Mouse (Mus musculus): ENCODE results near the gene Eefsec. TPM values are rescaled to one million over a fixed set of nuclear protein-coding genes. Genes with fewer than 3 reads are reported as not detected.

The Eefsec gene
- polyA plus RNA-seq, 1 experiment from 2014 or later = 42.3 TPM

- no peak overlapping the region for H3K9ac ChIP-seq
- 89% methylated on average over 1 of the region's 1 CpGs for WGBS
Observed at GRCm38 (mm10) chr6:88249231-88249630, 197.1 kb downstream of the Eefsec start.

GRCm38 (mm10) chr6:88242604-88243003, 203.7 kb downstream of the Eefsec start:
- Histone ChIP-seq H3K36me3 (no peaks in the 10 kb centered on the region), H3K4me3 (no peak overlapping the region), H3K4me1 (0 out of 2 replicates have a peak, but pooled peaks cover 5% of the 10 kb centered on the region), H3K27me3 (peaks cover 38% of the 10 kb centered on the region), H3K27ac (no peak overlapping the region), H3K9me3 (no peaks in the 10 kb centered on the region), H3K4me2 (replicated peaks) (peak overlapping the region; percentile 31; the same call in 1 of the 2 replicates), H3K9ac (no peak overlapping the region)
- WGBS = 2% methylated on average over 15 of the region's 15 CpGs
- peak; percentile 80; the same call in 1 of the 2 replicates for ATAC-seq (ENCODE audit: low FRiP score, low read depth)

More at GRCm38 (mm10) chr6:88249231-88249630, 197.1 kb downstream of the Eefsec start:
- Histone ChIP-seq H3K36me3 (no peaks in the 10 kb centered on the region), H3K9me3 (no peaks in the 10 kb centered on the region), H3K4me1 (no peaks in the 10 kb centered on the region), H3K27me3 (no peaks in the 10 kb centered on the region), H3K27ac (no peak overlapping the region), H3K4me3 (no peak overlapping the region), H3K4me2 (replicated peaks) (no peak overlapping the region)
- no peak for ATAC-seq (ENCODE audit: low FRiP score, low read depth)

GRCm38 (mm10) chr6:88236513-88236912, 209.8 kb downstream of the Eefsec start:
- 19% methylated on average over 7 of the region's 7 CpGs for WGBS
- H3K9me3 ChIP-seq = no peaks in the 10 kb centered on the region
- H3K4me1 ChIP-seq = peaks cover 10% of the 10 kb centered on the region
- no peak overlapping the region for H3K9ac ChIP-seq
- H3K36me3 ChIP-seq = no peaks in the 10 kb centered on the region
- no peak overlapping the region for H3K27ac ChIP-seq
- peak overlapping the region; percentile 54; the same call in 1 of the 2 replicates for H3K4me2 ChIP-seq (replicated peaks)
- H3K27me3 ChIP-seq = peaks cover 66% of the 10 kb centered on the region
- no peak overlapping the region for H3K4me3 ChIP-seq
- no peak for ATAC-seq (ENCODE audit: low FRiP score, low read depth)

GRCm38 (mm10) chr6:88235983-88236382, 210.4 kb downstream of the Eefsec start:
- Histone ChIP-seq H3K27me3 (peaks cover 66% of the 10 kb centered on the region), H3K4me1 (peaks cover 10% of the 10 kb centered on the region), H3K9ac (no peak overlapping the region), H3K36me3 (no peaks in the 10 kb centered on the region), H3K4me3 (peak overlapping the region; percentile 8; the same call in 1 of the 2 replicates), H3K27ac (no peak overlapping the region), H3K9me3 (no peaks in the 10 kb centered on the region), H3K4me2 (replicated peaks) (peak overlapping the region; percentile 54)
- 2% methylated on average over 17 of the region's 17 CpGs for WGBS
- no peak; the same call in 1 of the 2 replicates for ATAC-seq (ENCODE audit: low FRiP score, low read depth)

GRCm38 (mm10) chr6:88235461-88235860, 210.9 kb downstream of the Eefsec start:
- no peak for ATAC-seq (ENCODE audit: low FRiP score, low read depth)
- 28% methylated on average over 8 of the region's 8 CpGs for WGBS
- no peak overlapping the region for H3K27ac ChIP-seq
- H3K36me3 ChIP-seq = no peaks in the 10 kb centered on the region
- peak overlapping the region; percentile 54; the same call in 1 of the 2 replicates for H3K4me2 ChIP-seq (replicated peaks)
- H3K27me3 ChIP-seq = peaks cover 66% of the 10 kb centered on the region
- H3K4me1 ChIP-seq = peaks cover 10% of the 10 kb centered on the region
- H3K9me3 ChIP-seq = no peaks in the 10 kb centered on the region
- no peak overlapping the region for H3K9ac ChIP-seq
- H3K4me3 ChIP-seq = no peak overlapping the region

GRCm38 (mm10) chr6:88233996-88234395, 212.3 kb downstream of the Eefsec start:
- ATAC-seq (ENCODE audit: low FRiP score, low read depth) = no peak
- no peak overlapping the region for H3K9ac ChIP-seq

GRCm38 (mm10) chr6:88232221-88232620, 214.1 kb downstream of the Eefsec start:
- H3K27me3 ChIP-seq = peaks cover 44% of the 10 kb centered on the region
- no peak overlapping the region for H3K27ac ChIP-seq
- 56% methylated on average over 6 of the region's 6 CpGs for WGBS
- H3K9ac ChIP-seq = no peak overlapping the region
- no peaks in the 10 kb centered on the region for H3K9me3 ChIP-seq
- H3K4me1 ChIP-seq = peaks cover 14% of the 10 kb centered on the region
- no peak overlapping the region for H3K4me2 ChIP-seq (replicated peaks)
- no peak overlapping the region for H3K4me3 ChIP-seq
- H3K36me3 ChIP-seq = no peaks in the 10 kb centered on the region
- no peak for ATAC-seq (ENCODE audit: low FRiP score, low read depth)

More at GRCm38 (mm10) chr6:88233996-88234395, 212.3 kb downstream of the Eefsec start:
- Histone ChIP-seq H3K9me3 (no peaks in the 10 kb centered on the region), H3K36me3 (no peaks in the 10 kb centered on the region), H3K27ac (no peak overlapping the region), H3K27me3 (peaks cover 60% of the 10 kb centered on the region), H3K4me2 (replicated peaks) (no peak overlapping the region), H3K4me1 (peaks cover 10% of the 10 kb centered on the region), H3K4me3 (no peak overlapping the region)
- 72% methylated on average over 8 of the region's 8 CpGs for WGBS

GRCm38 (mm10) chr6:88231821-88232220, 214.5 kb downstream of the Eefsec start:
- H3K4me1 ChIP-seq = peaks cover 14% of the 10 kb centered on the region
- H3K36me3 ChIP-seq = no peaks in the 10 kb centered on the region
- H3K9ac ChIP-seq = no peak overlapping the region
- peaks cover 40% of the 10 kb centered on the region for H3K27me3 ChIP-seq
- no peaks in the 10 kb centered on the region for H3K9me3 ChIP-seq
- no peak overlapping the region for H3K27ac ChIP-seq
- 73% methylated on average over 7 of the region's 7 CpGs for WGBS
- ATAC-seq (ENCODE audit: low FRiP score, low read depth) = no peak
- no peak overlapping the region for H3K4me3 ChIP-seq
- H3K4me2 ChIP-seq (replicated peaks) = no peak overlapping the region

- no peak for ATAC-seq (ENCODE audit: low FRiP score, low read depth)
- Histone ChIP-seq H3K9ac (no peak overlapping the region), H3K4me3 (no peak overlapping the region), H3K9me3 (no peaks in the 10 kb centered on the region), H3K4me2 (replicated peaks) (no peak overlapping the region), H3K4me1 (peaks cover 4% of the 10 kb centered on the region; the same call in 1 of the 2 replicates), H3K27ac (no peak overlapping the region), H3K36me3 (no peaks in the 10 kb centered on the region), H3K27me3 (peaks cover 16% of the 10 kb centered on the region)
- WGBS = 92% methylated on average over 12 of the region's 12 CpGs
Observed at GRCm38 (mm10) chr6:88229221-88229620, 217.1 kb downstream of the Eefsec start.

- no peak for ATAC-seq (ENCODE audit: low FRiP score, low read depth)
- H3K9ac ChIP-seq = no peak overlapping the region
- 35% methylated on average over 7 of the region's 7 CpGs for WGBS
Observed at GRCm38 (mm10) chr6:88227537-88227936, 218.8 kb downstream of the Eefsec start.

GRCm38 (mm10) chr6:88226570-88226994, 219.8 kb downstream of the Eefsec start:
- Histone ChIP-seq H3K4me2 (replicated peaks) (no peak overlapping the region), H3K36me3 (no peaks in the 10 kb centered on the region), H3K27ac (no peak overlapping the region), H3K4me3 (no peak overlapping the region), H3K4me1 (peaks cover 4% of the 10 kb centered on the region; the same call in 1 of the 2 replicates), H3K9ac (0 out of 2 replicates have a peak overlapping the region, but pooled peaks have one; percentile 2), H3K9me3 (no peaks in the 10 kb centered on the region), H3K27me3 (0 out of 2 replicates have a peak, but pooled peaks cover 2% of the 10 kb centered on the region)
- 23% methylated on average over 5 of the region's 5 CpGs for WGBS
- ATAC-seq (ENCODE audit: low FRiP score, low read depth) = no peak

More at GRCm38 (mm10) chr6:88227537-88227936, 218.8 kb downstream of the Eefsec start:
- H3K4me1 ChIP-seq = peaks cover 4% of the 10 kb centered on the region; the same call in 1 of the 2 replicates
- H3K36me3 ChIP-seq = no peaks in the 10 kb centered on the region
- no peak overlapping the region for H3K4me3 ChIP-seq
- H3K27ac ChIP-seq = no peak overlapping the region
- H3K27me3 ChIP-seq = 0 out of 2 replicates have a peak, but pooled peaks cover 2% of the 10 kb centered on the region
- H3K9me3 ChIP-seq = no peaks in the 10 kb centered on the region
- no peak overlapping the region for H3K4me2 ChIP-seq (replicated peaks)

GRCm38 (mm10) chr6:88221968-88222367, 224.4 kb downstream of the Eefsec start, which contains the start of gene Dnajb8:
Gene Dnajb8 (plus strand): TSS chr6:88222268.
- 53% methylated on average over 10 of the region's 10 CpGs for WGBS
- peaks cover 5% of the 10 kb centered on the region; the same call in 1 of the 2 replicates for H3K9me3 ChIP-seq
- H3K27ac ChIP-seq = no peak within 1 kb of the TSS
- ATAC-seq (ENCODE audit: low FRiP score, low read depth) = no peak
- H3K4me1 ChIP-seq = no peaks in the 10 kb centered on the region
- no peak within 1 kb of the TSS for H3K4me2 ChIP-seq (replicated peaks)
- no peak within 1 kb of the TSS for H3K9ac ChIP-seq
- H3K4me3 ChIP-seq = no peak within 1 kb of the TSS
- no peaks in the 10 kb centered on the region for H3K27me3 ChIP-seq
- no peaks in the 10 kb centered on the region for H3K36me3 ChIP-seq

- Histone ChIP-seq H3K9ac (no peak overlapping the region), H3K36me3 (no peaks in the 10 kb centered on the region), H3K4me3 (no peak overlapping the region), H3K4me2 (replicated peaks) (no peak overlapping the region), H3K27ac (no peak overlapping the region), H3K4me1 (no peaks in the 10 kb centered on the region), H3K9me3 (peaks cover 5% of the 10 kb centered on the region; the same call in 1 of the 2 replicates), H3K27me3 (no peaks in the 10 kb centered on the region)
- WGBS = 9% methylated on average over 4 of the region's 4 CpGs
- no peak for ATAC-seq (ENCODE audit: low FRiP score, low read depth)
Observed at GRCm38 (mm10) chr6:88219094-88219493, 227.2 kb downstream of the Eefsec start.
